18 mouse cellular contexts compared by ENCODE assay signal in genomic region chr6:17521901-17522717, GRCm38 (mm10). TPM values are rescaled to one million over a fixed set of nuclear protein-coding genes. Genes with fewer than 3 reads are reported as not detected.
DNase-seq lines count a peak whose midpoint lies in the region; ATAC-seq and TF ChIP-seq lines count a peak whose summit lies in the region.
"Had no signal": no experiment of that assay in that cellular context is flagged by ENCODE, and none has a peak within 500 bp of the region (broad histone marks: within the 10 kb centered on the region; RNA-seq: fewer than 3 reads in every experiment).

No protein-coding gene starts in this region.

- TF ChIP-seq CTCF in liver, postnatal 0 days (IDR thresholded peaks at IDR 0.05; ENCODE audit: low read depth): no peak

- intact Hi-C loops in heart, postnatal 14 days (cut with DNase I): no loop called here

- no peaks in the 10 kb centered on the region for H3K9me3 ChIP-seq in heart, embryonic 13.5 days
- H3K9me3 ChIP-seq in liver, postnatal 0 days (ENCODE audit: low read length): no peaks in the 10 kb centered on the region
- no peaks in the 10 kb centered on the region for H3K9me3 ChIP-seq in liver, embryonic 11.5 days (ENCODE audit: control insufficient read depth, low read length)
- H3K9me3 ChIP-seq: embryonic facial prominence, embryonic 12.5 days; forebrain, embryonic 12.5 days; G1E; megakaryocyte, embryonic 14.5 days; neural tube, embryonic 12.5 days had no signal

- no peak overlapping the region for H3K4me3 ChIP-seq in heart, embryonic 13.5 days
- H3K4me3 ChIP-seq in liver, postnatal 0 days (ENCODE audit: low read depth, low read length): no peak overlapping the region
- no peak overlapping the region for H3K4me3 ChIP-seq in liver, embryonic 11.5 days (ENCODE audit: low read depth, low read length)
- H3K4me3 ChIP-seq: embryonic facial prominence, embryonic 12.5 days; forebrain, embryonic 12.5 days; megakaryocyte, embryonic 14.5 days; neural tube, embryonic 12.5 days had no signal

- no peak for ATAC-seq in heart, embryonic 13.5 days (ENCODE audit: extremely low read depth, insufficient number of reproducible peaks, low FRiP score, low TSS enrichment)
- no peak for ATAC-seq in liver, postnatal 0 days
- no peak for ATAC-seq in liver, embryonic 11.5 days (replicated peaks; ENCODE audit: low FRiP score)
- ATAC-seq: hindbrain, postnatal 0 days had no signal

- no peaks in the 10 kb centered on the region for H3K36me3 ChIP-seq in heart, embryonic 13.5 days
- 0 out of 2 replicates have a peak, but pooled peaks cover 4% of the 10 kb centered on the region for H3K36me3 ChIP-seq in liver, postnatal 0 days (replicated peaks; ENCODE audit: insufficient read depth, low read length)
- no peaks in the 10 kb centered on the region for H3K36me3 ChIP-seq in liver, embryonic 11.5 days (ENCODE audit: control insufficient read depth, insufficient read depth, low read length)
- H3K36me3 ChIP-seq: embryonic facial prominence, embryonic 12.5 days; forebrain, embryonic 12.5 days; G1E; neural tube, embryonic 12.5 days had no signal

- no peaks in the 10 kb centered on the region for H3K27me3 ChIP-seq in heart, embryonic 13.5 days (replicated peaks)
- H3K27me3 ChIP-seq in liver, postnatal 0 days (ENCODE audit: insufficient read depth, low read length): no peaks in the 10 kb centered on the region
- H3K27me3 ChIP-seq in liver, embryonic 11.5 days (replicated peaks; ENCODE audit: control insufficient read depth, insufficient read depth, low read length): no peaks in the 10 kb centered on the region
- H3K27me3 ChIP-seq: embryonic facial prominence, embryonic 12.5 days; forebrain, embryonic 12.5 days; megakaryocyte, embryonic 14.5 days; neural tube, embryonic 12.5 days had no signal

- H3K4me2 ChIP-seq in heart, embryonic 13.5 days: no peak overlapping the region
- H3K4me2 ChIP-seq in liver, postnatal 0 days (ENCODE audit: low read depth, low read length): no peak overlapping the region
- H3K4me2 ChIP-seq in liver, embryonic 11.5 days: no peak overlapping the region
- H3K4me2 ChIP-seq: embryonic facial prominence, embryonic 12.5 days; forebrain, embryonic 12.5 days; neural tube, embryonic 12.5 days had no signal

- no peak for TF ChIP-seq EP300 in liver, postnatal 0 days (IDR thresholded peaks at IDR 0.05; ENCODE audit: low read depth)

- H3K4me1 ChIP-seq in heart, embryonic 13.5 days: no peaks in the 10 kb centered on the region
- H3K4me1 ChIP-seq in liver, postnatal 0 days (ENCODE audit: insufficient read depth): peaks cover 2% of the 10 kb centered on the region; the same call in 1 of the 2 replicates
- H3K4me1 ChIP-seq in liver, embryonic 11.5 days (replicated peaks; ENCODE audit: control insufficient read depth, insufficient read depth, low read length): no peaks in the 10 kb centered on the region
- H3K4me1 ChIP-seq: embryonic facial prominence, embryonic 12.5 days; neural tube, embryonic 12.5 days had no signal

- peak overlapping the region; percentile 21; the same call in 1 of the 2 replicates for H3K27ac ChIP-seq in heart, embryonic 13.5 days (replicated peaks)
- H3K27ac ChIP-seq in liver, postnatal 0 days (ENCODE audit: low read depth): no peak overlapping the region
- no peak overlapping the region for H3K27ac ChIP-seq in liver, embryonic 11.5 days (ENCODE audit: low read depth, low read length)
- H3K27ac ChIP-seq: embryonic facial prominence, embryonic 12.5 days; forebrain, embryonic 12.5 days; hindbrain, postnatal 0 days; liver, embryonic 14.5 days; neural tube, embryonic 12.5 days had no signal

- H3K9ac ChIP-seq in heart, embryonic 13.5 days: no peak overlapping the region
- no peak overlapping the region for H3K9ac ChIP-seq in liver, postnatal 0 days (replicated peaks)
- H3K9ac ChIP-seq in liver, embryonic 11.5 days (ENCODE audit: low read depth, low read length): no peak overlapping the region
- H3K9ac ChIP-seq: embryonic facial prominence, embryonic 12.5 days; forebrain, embryonic 12.5 days; liver, embryonic 14.5 days; neural tube, embryonic 12.5 days had no signal

- 60% methylated on average over 8 of the region's 8 CpGs for WGBS in heart, embryonic 13.5 days
- 75% methylated on average over 8 of the region's 8 CpGs for WGBS in liver, postnatal 0 days (ENCODE audit: insufficient replicate concordance)
- 75% methylated on average over 8 of the region's 8 CpGs for WGBS in liver, embryonic 11.5 days

- DNase-seq in heart, postnatal 14 days: no peak
- peak; percentile 1 for DNase-seq in liver, postnatal 0 days
- DNase-seq in liver, embryonic 11.5 days (ENCODE audit: low spot score): no peak
- DNase-seq in adipocyte (ENCODE audit: low spot score): peak; percentile 90
- DNase-seq in gonadal fat pad, adult 2 months (ENCODE audit: low read depth): peak; percentile 49
- no peak for DNase-seq in thymus, postnatal 10 days (ENCODE audit: low spot score in 2 of 2)
- DNase-seq: cerebellum, adult 11-12 months; heart, postnatal 4 days; kidney, postnatal 10 days; thymus, adult 2 months had no signal

RNA-seq across cellular contexts. Expression of gene Met, which starts 58.5 kb away (rescaled TPM):
- polyA plus RNA-seq in heart, embryonic 13.5 days (2015; fragmentation: Nextera tagmentation; extraction: Ambion mirVana): 1.7 and 1.9 TPM in 2 replicates
- total RNA-seq in heart, postnatal 14 days (2021): 1 to 10 TPM; 2.2 to 2.7 TPM
- polyA plus RNA-seq in liver, postnatal 0 days (2015; fragmentation: Nextera tagmentation; extraction: Ambion mirVana): 7.2 and 8.2 TPM in 2 replicates
- polyA plus RNA-seq in liver, embryonic 11.5 days (2014; fragmentation: Nextera tagmentation; extraction: Ambion mirVana): 7.8 and 8.2 TPM in 2 replicates
- 10.2 and 11.2 TPM in 2 replicates for polyA plus RNA-seq in gonadal fat pad, adult 2 months (2012; rRNA removed)
- polyA plus RNA-seq: G1E had no signal

Comparison
In these comparisons a context has a peak if more than half of its experiments do, and no peak if none do; other contexts are left out.
1. DNase-seq: peak in liver, postnatal 0 days (single experiment), adipocyte (single experiment) and gonadal fat pad, adult 2 months (single experiment); none in heart, postnatal 14 days (0 of 2), liver, embryonic 11.5 days (single experiment) and thymus, postnatal 10 days (0 of 2).